Mouse (Mus musculus) liver, postnatal 0 days (tissue): ENCODE measurements around the gene Map4k4.

Experiments
- CTCF ChIP-seq: sonication (generic); IDR thresholded peaks from 2 replicates; pipeline ENCODE4 v1.5.1; 2016; ENCODE audit warnings: antibody characterized with exemption, low read depth
- EP300 ChIP-seq: IDR thresholded peaks from 2 replicates; pipeline ENCODE4 v1.6.1; 2016; ENCODE audit warnings: antibody characterized with exemption, low read depth, mild to moderate bottlenecking

GRCm38 (mm10) chr1:40059122-40059774 is 158.5 kb downstream of the Map4k4 start:
- TF ChIP-seq CTCF (no peak), EP300 (no peak)
